Mouse (Mus musculus): ENCODE results near the gene Ptprm. TPM values are rescaled to one million over a fixed set of nuclear protein-coding genes. Genes with fewer than 3 reads are reported as not detected.

The Ptprm gene
- polyA plus RNA-seq, 1 experiment from 2014 or later, result 1.4 TPM

GRCm38 (mm10) chr17:66751746-66752145 lies 602.5 kb downstream of the Ptprm start:
- no peak overlapping the region for H3K27ac ChIP-seq (ENCODE audit: low read depth)
- no peaks in the 10 kb centered on the region for H3K4me1 ChIP-seq (ENCODE audit: insufficient read depth)
- H3K9ac ChIP-seq (replicated peaks), result no peak overlapping the region
- ATAC-seq (no peak), DNase-seq (no peak)
- no peak overlapping the region for H3K4me3 ChIP-seq (ENCODE audit: low read depth, low read length)
- no peaks in the 10 kb centered on the region for H3K36me3 ChIP-seq (replicated peaks; ENCODE audit: insufficient read depth, low read length)
- no peak overlapping the region for H3K4me2 ChIP-seq (ENCODE audit: low read depth, low read length)
- TF ChIP-seq EP300 (IDR thresholded peaks at IDR 0.05; ENCODE audit: low read depth) (no peak), CTCF (IDR thresholded peaks at IDR 0.05; ENCODE audit: low read depth) (no peak)
- 80% methylated on average over 8 of the region's 8 CpGs for WGBS (ENCODE audit: insufficient replicate concordance)
- H3K27me3 ChIP-seq (ENCODE audit: insufficient read depth, low read length), result no peaks in the 10 kb centered on the region
- no peaks in the 10 kb centered on the region for H3K9me3 ChIP-seq (ENCODE audit: low read length)

DNA sequence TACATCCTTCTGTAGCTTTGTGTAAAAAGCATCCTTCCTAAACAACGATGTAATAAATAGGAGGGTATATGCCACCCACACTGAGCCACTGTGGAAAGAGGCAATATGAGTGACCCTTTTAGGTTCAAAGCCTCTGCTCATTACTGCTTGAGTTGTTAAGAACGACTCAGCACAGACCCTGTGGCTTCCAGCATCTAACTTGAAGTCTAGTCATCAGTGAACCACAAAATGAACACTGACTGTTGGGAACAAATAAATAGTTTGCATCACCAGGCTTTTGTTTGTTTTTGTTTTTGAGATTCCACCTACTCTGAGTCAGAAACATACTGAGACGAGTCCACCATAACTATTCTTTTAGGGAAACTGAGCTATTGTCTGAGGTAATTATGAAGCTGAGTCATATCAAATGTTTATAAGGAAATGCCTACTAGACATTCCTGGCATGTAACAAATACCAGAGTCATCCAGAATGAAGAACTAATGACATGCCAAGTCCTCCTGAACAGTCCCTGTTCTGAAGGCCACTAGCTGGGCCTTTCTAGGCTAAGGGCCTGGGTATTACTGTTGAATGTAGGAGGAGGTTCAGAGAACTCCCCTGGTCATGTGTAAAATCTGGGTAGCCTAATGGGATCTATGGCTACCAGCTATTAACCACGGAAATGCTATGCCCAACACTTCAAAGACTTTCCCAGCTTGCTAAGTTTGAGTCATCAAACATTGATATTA lies 603.6 kb downstream of the Ptprm start:
- H3K9me3 ChIP-seq (ENCODE audit: low read length), result no peaks in the 10 kb centered on the region
- DNase-seq, result no peak
- ATAC-seq, result no peak
- no peak for TF ChIP-seq CTCF (IDR thresholded peaks at IDR 0.05; ENCODE audit: low read depth)
- TF ChIP-seq EP300 (IDR thresholded peaks at IDR 0.05; ENCODE audit: low read depth), result no peak
- H3K4me2 ChIP-seq (ENCODE audit: low read depth, low read length), result no peak overlapping the region
- no peaks in the 10 kb centered on the region for H3K27me3 ChIP-seq (ENCODE audit: insufficient read depth, low read length)
- no peaks in the 10 kb centered on the region for H3K4me1 ChIP-seq (ENCODE audit: insufficient read depth)
- no peak overlapping the region for H3K27ac ChIP-seq (ENCODE audit: low read depth)
- H3K9ac ChIP-seq (replicated peaks), result no peak overlapping the region
- no peak overlapping the region for H3K4me3 ChIP-seq (ENCODE audit: low read depth, low read length)
- 68% methylated on average over 4 of the region's 4 CpGs for WGBS (ENCODE audit: insufficient replicate concordance)
- H3K36me3 ChIP-seq (replicated peaks; ENCODE audit: insufficient read depth, low read length), result no peaks in the 10 kb centered on the region

GRCm38 (mm10) chr17:66749976-66750375 lies 604.3 kb downstream of the Ptprm start:
- Histone ChIP-seq H3K9ac (replicated peaks) (no peak overlapping the region), H3K4me1 (ENCODE audit: insufficient read depth) (no peaks in the 10 kb centered on the region), H3K27ac (ENCODE audit: low read depth) (no peak overlapping the region), H3K27me3 (ENCODE audit: insufficient read depth, low read length) (no peaks in the 10 kb centered on the region), H3K36me3 (replicated peaks; ENCODE audit: insufficient read depth, low read length) (no peaks in the 10 kb centered on the region), H3K4me2 (ENCODE audit: low read depth, low read length) (no peak overlapping the region), H3K9me3 (ENCODE audit: low read length) (no peaks in the 10 kb centered on the region), H3K4me3 (ENCODE audit: low read depth, low read length) (no peak overlapping the region)
- TF ChIP-seq EP300 (IDR thresholded peaks at IDR 0.05; ENCODE audit: low read depth) (no peak), CTCF (IDR thresholded peaks at IDR 0.05; ENCODE audit: low read depth) (no peak)
- WGBS (ENCODE audit: insufficient replicate concordance), result 72% methylated on average over 7 of the region's 7 CpGs
- no peak for ATAC-seq
- no peak for DNase-seq

GRCm38 (mm10) chr17:66746506-66746905 lies 607.8 kb downstream of the Ptprm start:
- no peaks in the 10 kb centered on the region for H3K9me3 ChIP-seq (ENCODE audit: low read length)
- no peak for ATAC-seq
- 79% methylated on average over 8 of the region's 8 CpGs for WGBS (ENCODE audit: insufficient replicate concordance)
- H3K27ac ChIP-seq (ENCODE audit: low read depth), result no peak overlapping the region
- no peak for DNase-seq
- no peak overlapping the region for H3K4me3 ChIP-seq (ENCODE audit: low read depth, low read length)
- H3K9ac ChIP-seq (replicated peaks), result no peak overlapping the region
- no peak overlapping the region for H3K4me2 ChIP-seq (ENCODE audit: low read depth, low read length)
- no peaks in the 10 kb centered on the region for H3K4me1 ChIP-seq (ENCODE audit: insufficient read depth)
- no peaks in the 10 kb centered on the region for H3K36me3 ChIP-seq (replicated peaks; ENCODE audit: insufficient read depth, low read length)
- no peaks in the 10 kb centered on the region for H3K27me3 ChIP-seq (ENCODE audit: insufficient read depth, low read length)
- TF ChIP-seq EP300 (IDR thresholded peaks at IDR 0.05; ENCODE audit: low read depth), result no peak
- no peak for TF ChIP-seq CTCF (IDR thresholded peaks at IDR 0.05; ENCODE audit: low read depth)

DNA sequence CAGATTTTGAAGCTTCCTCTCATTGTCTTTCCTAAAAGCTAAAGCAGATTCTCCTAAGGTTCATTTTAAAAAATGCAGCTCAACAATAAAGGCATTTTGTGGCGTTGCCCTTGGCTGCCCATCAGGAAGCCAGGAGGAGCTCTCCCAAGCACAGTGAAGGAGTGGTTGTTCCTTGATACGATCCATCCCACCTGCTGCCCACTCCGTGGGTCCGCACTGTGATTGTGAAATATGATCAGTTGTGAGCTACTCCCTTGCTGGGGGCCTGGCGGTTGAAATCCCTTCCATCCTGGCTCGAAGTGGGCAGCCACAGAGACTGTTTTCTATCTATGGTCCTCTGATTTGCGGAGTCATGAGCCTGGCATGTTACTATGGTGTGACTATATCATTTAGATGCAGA lies 610.9 kb downstream of the Ptprm start:
- TF ChIP-seq CTCF (IDR thresholded peaks at IDR 0.05; ENCODE audit: low read depth) (no peak), EP300 (IDR thresholded peaks at IDR 0.05; ENCODE audit: low read depth) (no peak)
- ATAC-seq (no peak), DNase-seq (no peak)
- WGBS (ENCODE audit: insufficient replicate concordance), result 64% methylated on average over 7 of the region's 7 CpGs
- Histone ChIP-seq H3K9ac (replicated peaks) (no peak overlapping the region), H3K27ac (ENCODE audit: low read depth) (no peak overlapping the region), H3K36me3 (replicated peaks; ENCODE audit: insufficient read depth, low read length) (no peaks in the 10 kb centered on the region), H3K4me3 (ENCODE audit: low read depth, low read length) (no peak overlapping the region), H3K9me3 (ENCODE audit: low read length) (no peaks in the 10 kb centered on the region), H3K27me3 (ENCODE audit: insufficient read depth, low read length) (no peaks in the 10 kb centered on the region), H3K4me1 (ENCODE audit: insufficient read depth) (no peaks in the 10 kb centered on the region), H3K4me2 (ENCODE audit: low read depth, low read length) (no peak overlapping the region)

- DNase-seq (no peak), ATAC-seq (no peak)
- no peak overlapping the region for H3K27ac ChIP-seq (ENCODE audit: low read depth)
- no peak overlapping the region for H3K4me3 ChIP-seq (ENCODE audit: low read depth, low read length)
- H3K36me3 ChIP-seq (replicated peaks; ENCODE audit: insufficient read depth, low read length), result no peaks in the 10 kb centered on the region
- no peaks in the 10 kb centered on the region for H3K27me3 ChIP-seq (ENCODE audit: insufficient read depth, low read length)
- H3K9ac ChIP-seq (replicated peaks), result no peak overlapping the region
- no peaks in the 10 kb centered on the region for H3K9me3 ChIP-seq (ENCODE audit: low read length)
- no peaks in the 10 kb centered on the region for H3K4me1 ChIP-seq (ENCODE audit: insufficient read depth)
- no peak for TF ChIP-seq CTCF (IDR thresholded peaks at IDR 0.05; ENCODE audit: low read depth)
- no peak overlapping the region for H3K4me2 ChIP-seq (ENCODE audit: low read depth, low read length)
- 71% methylated on average over 8 of the region's 8 CpGs for WGBS (ENCODE audit: insufficient replicate concordance)
Measured at GRCm38 (mm10) chr17:66738779-66739345, 615.4 kb downstream of the Ptprm start.
